Mouse (Mus musculus): ENCODE results near the gene Fam57a. TPM values are rescaled to one million over a fixed set of nuclear protein-coding genes. Genes with fewer than 3 reads are reported as not detected.

Gene Fam57a
- polyA plus RNA-seq, 1 experiment from 2014 or later = 24.0 TPM

- no peaks in the 10 kb centered on the region for H3K9me3 ChIP-seq (replicated peaks; ENCODE audit: control insufficient read depth, low read length)
- H3K27me3 ChIP-seq (ENCODE audit: control insufficient read depth, insufficient read depth, low read length) = no peaks in the 10 kb centered on the region
- no peak overlapping the region for H3K4me2 ChIP-seq (ENCODE audit: low read depth, low read length)
- no peak overlapping the region for H3K4me3 ChIP-seq (ENCODE audit: low read length)
- peaks cover 16% of the 10 kb centered on the region for H3K36me3 ChIP-seq (ENCODE audit: control insufficient read depth, insufficient read depth)
- no peaks in the 10 kb centered on the region for H3K4me1 ChIP-seq (ENCODE audit: control insufficient read depth, insufficient read depth, low read length)
- WGBS = 46% methylated on average over 5 of the region's 5 CpGs
- no peak overlapping the region for H3K27ac ChIP-seq (ENCODE audit: low read length)
- peak; percentile 72 for ATAC-seq (replicated peaks; ENCODE audit: extremely low read depth, insufficient read depth, low FRiP score)
- no peak overlapping the region for H3K9ac ChIP-seq (ENCODE audit: low read length)
Observed at GRCm38 (mm10) chr11:76253145-76253917, 73.9 kb downstream of the Fam57a start.

- Histone ChIP-seq H3K36me3 (ENCODE audit: control insufficient read depth, insufficient read depth) (peaks cover 10% of the 10 kb centered on the region), H3K4me3 (ENCODE audit: low read length) (no peak overlapping the region), H3K9ac (ENCODE audit: low read length) (no peak overlapping the region), H3K4me1 (ENCODE audit: control insufficient read depth, insufficient read depth, low read length) (no peaks in the 10 kb centered on the region), H3K27me3 (ENCODE audit: control insufficient read depth, insufficient read depth, low read length) (no peaks in the 10 kb centered on the region), H3K4me2 (ENCODE audit: low read depth, low read length) (no peak overlapping the region), H3K27ac (ENCODE audit: low read length) (no peak overlapping the region), H3K9me3 (replicated peaks; ENCODE audit: control insufficient read depth, low read length) (no peaks in the 10 kb centered on the region)
- 74% methylated on average over 4 of the region's 4 CpGs for WGBS
- no peak for ATAC-seq (replicated peaks; ENCODE audit: extremely low read depth, insufficient read depth, low FRiP score)
Observed at GRCm38 (mm10) chr11:76253918-76254264, 74.4 kb downstream of the Fam57a start.

GRCm38 (mm10) chr11:76255431-76256001, 76.0 kb downstream of the Fam57a start:
- Histone ChIP-seq H3K9ac (ENCODE audit: low read length) (no peak overlapping the region), H3K4me1 (ENCODE audit: control insufficient read depth, insufficient read depth, low read length) (no peaks in the 10 kb centered on the region), H3K9me3 (replicated peaks; ENCODE audit: control insufficient read depth, low read length) (no peaks in the 10 kb centered on the region), H3K4me2 (ENCODE audit: low read depth, low read length) (no peak overlapping the region), H3K27ac (ENCODE audit: low read length) (no peak overlapping the region), H3K4me3 (ENCODE audit: low read length) (no peak overlapping the region), H3K36me3 (ENCODE audit: control insufficient read depth, insufficient read depth) (peaks cover 5% of the 10 kb centered on the region; the same call in 1 of the 2 replicates), H3K27me3 (ENCODE audit: control insufficient read depth, insufficient read depth, low read length) (no peaks in the 10 kb centered on the region)
- WGBS = 70% methylated on average over 4 of the region's 4 CpGs
- no peak for ATAC-seq (replicated peaks; ENCODE audit: extremely low read depth, insufficient read depth, low FRiP score)

- Histone ChIP-seq H3K27ac (ENCODE audit: low read length) (no peak overlapping the region), H3K27me3 (ENCODE audit: control insufficient read depth, insufficient read depth, low read length) (no peaks in the 10 kb centered on the region), H3K4me1 (ENCODE audit: control insufficient read depth, insufficient read depth, low read length) (no peaks in the 10 kb centered on the region), H3K9me3 (replicated peaks; ENCODE audit: control insufficient read depth, low read length) (no peaks in the 10 kb centered on the region), H3K36me3 (ENCODE audit: control insufficient read depth, insufficient read depth) (no peaks in the 10 kb centered on the region), H3K9ac (ENCODE audit: low read length) (no peak overlapping the region), H3K4me3 (ENCODE audit: low read length) (no peak overlapping the region), H3K4me2 (ENCODE audit: low read depth, low read length) (no peak overlapping the region)
- 50% methylated on average over 5 of the region's 5 CpGs for WGBS
- no peak for ATAC-seq (replicated peaks; ENCODE audit: extremely low read depth, insufficient read depth, low FRiP score)
Observed at GRCm38 (mm10) chr11:76256129-76256528, 76.7 kb downstream of the Fam57a start.

- H3K9ac ChIP-seq (ENCODE audit: low read length) = no peak overlapping the region
- no peak overlapping the region for H3K4me2 ChIP-seq (ENCODE audit: low read depth, low read length)
- no peak overlapping the region for H3K27ac ChIP-seq (ENCODE audit: low read length)
- no peak for ATAC-seq (replicated peaks; ENCODE audit: extremely low read depth, insufficient read depth, low FRiP score)
- 78% methylated on average over 4 of the region's 4 CpGs for WGBS
- H3K4me1 ChIP-seq (ENCODE audit: control insufficient read depth, insufficient read depth, low read length) = no peaks in the 10 kb centered on the region
- no peaks in the 10 kb centered on the region for H3K36me3 ChIP-seq (ENCODE audit: control insufficient read depth, insufficient read depth)
- no peak overlapping the region for H3K4me3 ChIP-seq (ENCODE audit: low read length)
- H3K27me3 ChIP-seq (ENCODE audit: control insufficient read depth, insufficient read depth, low read length) = no peaks in the 10 kb centered on the region
- no peaks in the 10 kb centered on the region for H3K9me3 ChIP-seq (replicated peaks; ENCODE audit: control insufficient read depth, low read length)
Observed at GRCm38 (mm10) chr11:76257386-76257785, 77.9 kb downstream of the Fam57a start.

- Histone ChIP-seq H3K9ac (ENCODE audit: low read length) (no peak overlapping the region), H3K4me1 (ENCODE audit: control insufficient read depth, insufficient read depth, low read length) (no peaks in the 10 kb centered on the region), H3K4me3 (ENCODE audit: low read length) (no peak overlapping the region), H3K27me3 (ENCODE audit: control insufficient read depth, insufficient read depth, low read length) (no peaks in the 10 kb centered on the region), H3K27ac (ENCODE audit: low read length) (no peak overlapping the region), H3K9me3 (replicated peaks; ENCODE audit: control insufficient read depth, low read length) (no peaks in the 10 kb centered on the region), H3K36me3 (ENCODE audit: control insufficient read depth, insufficient read depth) (no peaks in the 10 kb centered on the region), H3K4me2 (ENCODE audit: low read depth, low read length) (no peak overlapping the region)
- no peak for ATAC-seq (replicated peaks; ENCODE audit: extremely low read depth, insufficient read depth, low FRiP score)
- 79% methylated on average over 5 of the region's 6 CpGs for WGBS
Observed at GRCm38 (mm10) chr11:76258511-76258910, 79.0 kb downstream of the Fam57a start.

- no peaks in the 10 kb centered on the region for H3K9me3 ChIP-seq (replicated peaks; ENCODE audit: control insufficient read depth, low read length)
- no peaks in the 10 kb centered on the region for H3K27me3 ChIP-seq (ENCODE audit: control insufficient read depth, insufficient read depth, low read length)
- ATAC-seq (replicated peaks; ENCODE audit: extremely low read depth, insufficient read depth, low FRiP score) = no peak
- WGBS = 77% methylated on average over 10 of the region's 10 CpGs
- no peak overlapping the region for H3K9ac ChIP-seq (ENCODE audit: low read length)
- no peaks in the 10 kb centered on the region for H3K4me1 ChIP-seq (ENCODE audit: control insufficient read depth, insufficient read depth, low read length)
- no peak overlapping the region for H3K27ac ChIP-seq (ENCODE audit: low read length)
- no peak overlapping the region for H3K4me3 ChIP-seq (ENCODE audit: low read length)
- H3K4me2 ChIP-seq (ENCODE audit: low read depth, low read length) = no peak overlapping the region
- no peaks in the 10 kb centered on the region for H3K36me3 ChIP-seq (ENCODE audit: control insufficient read depth, insufficient read depth)
Observed at GRCm38 (mm10) chr11:76260208-76261050, 81.0 kb downstream of the Fam57a start.

GRCm38 (mm10) chr11:76261224-76261623, 81.8 kb downstream of the Fam57a start:
- no peak overlapping the region for H3K4me3 ChIP-seq (ENCODE audit: low read length)
- H3K4me2 ChIP-seq (ENCODE audit: low read depth, low read length) = no peak overlapping the region
- no peaks in the 10 kb centered on the region for H3K9me3 ChIP-seq (replicated peaks; ENCODE audit: control insufficient read depth, low read length)
- no peak overlapping the region for H3K27ac ChIP-seq (ENCODE audit: low read length)
- H3K4me1 ChIP-seq (ENCODE audit: control insufficient read depth, insufficient read depth, low read length) = no peaks in the 10 kb centered on the region
- no peak overlapping the region for H3K9ac ChIP-seq (ENCODE audit: low read length)
- H3K36me3 ChIP-seq (ENCODE audit: control insufficient read depth, insufficient read depth) = no peaks in the 10 kb centered on the region
- 54% methylated on average over 12 of the region's 12 CpGs for WGBS
- peak; percentile 37 for ATAC-seq (replicated peaks; ENCODE audit: extremely low read depth, insufficient read depth, low FRiP score)
- no peaks in the 10 kb centered on the region for H3K27me3 ChIP-seq (ENCODE audit: control insufficient read depth, insufficient read depth, low read length)

Measured in heart, embryonic 16.5 days (tissue).